Mouse (Mus musculus): ENCODE measurements at regions not wholly inside any gene's neighbourhood (a gene's known extent, or its start where the extent isn't known, plus 50 kb on each side); places are given as distances from the start of the nearest gene placed in this dataset.

- no peak for DNase-seq (ENCODE audit: low spot score)
These were observed 367.7 kb upstream of the Adgrl2 start for GRCm38 (mm10) chr3:149357903-149358569.

GRCm38 (mm10) chr3:149357121-149357520, 366.8 kb upstream of the Adgrl2 start:
- DNase-seq (ENCODE audit: low spot score), result no peak

DNA sequence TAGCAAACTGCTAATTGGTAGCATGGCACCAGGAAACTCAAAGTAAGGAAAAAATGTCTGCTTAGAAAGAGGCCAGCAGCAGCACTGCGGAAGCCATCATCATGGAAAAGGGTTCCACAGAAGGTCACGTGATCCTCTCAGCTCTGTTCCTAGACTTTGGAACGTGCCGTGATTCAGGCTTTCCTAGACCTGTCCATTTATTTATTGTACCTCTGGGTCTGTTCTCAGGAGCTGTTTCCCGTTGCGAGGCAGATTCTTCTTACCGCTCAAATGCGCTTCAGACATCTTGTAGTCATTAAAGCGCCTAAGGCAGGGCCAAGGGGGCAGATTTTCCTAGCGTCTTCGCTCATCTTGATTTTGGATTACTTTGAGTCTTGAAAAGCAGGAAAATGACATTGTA, 365.0 kb upstream of the Adgrl2 start:
- no peak for DNase-seq (ENCODE audit: low spot score)

DNA sequence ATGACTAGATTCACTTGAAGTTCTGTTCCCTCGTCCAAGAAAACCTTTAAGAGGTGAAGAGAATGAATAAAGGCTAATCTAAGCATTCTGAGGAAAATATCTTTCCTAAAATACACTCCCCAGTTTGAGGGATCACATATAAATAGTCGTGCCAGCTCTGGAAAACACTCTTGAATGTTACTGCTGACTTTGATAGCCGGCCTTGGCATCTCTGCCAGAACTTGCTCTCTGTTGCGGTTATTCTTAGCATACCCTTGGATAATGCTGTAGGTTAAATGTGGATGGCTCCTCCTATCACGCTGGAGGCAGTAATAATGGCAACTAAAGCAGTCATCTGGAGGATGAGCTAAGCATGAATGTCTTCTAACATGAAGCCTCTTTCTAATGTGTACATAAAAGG, 363.6 kb upstream of the Adgrl2 start:
- no peak for DNase-seq (ENCODE audit: low spot score)

- DNase-seq (ENCODE audit: low spot score), result no peak
These were observed 362.2 kb upstream of the Adgrl2 start for GRCm38 (mm10) chr3:149352546-149352945.

DNA sequence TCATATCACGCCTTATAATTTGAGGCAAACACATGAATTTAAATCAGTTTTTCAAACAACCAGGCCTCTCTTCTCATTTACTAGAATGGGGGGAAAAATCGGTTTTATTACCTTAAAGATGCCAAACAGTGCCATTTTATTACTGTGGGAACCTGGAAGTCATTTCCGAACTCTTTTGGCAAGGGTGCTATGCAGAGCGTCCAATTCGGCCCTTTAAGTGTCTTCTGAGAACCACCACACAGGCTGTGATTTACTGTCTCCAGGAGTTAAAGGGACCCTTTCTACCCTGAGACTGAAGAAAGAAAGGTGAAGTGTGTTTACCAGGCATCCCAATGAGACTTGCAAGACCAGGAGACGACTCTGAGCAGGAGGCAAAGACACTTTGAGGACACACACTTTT, 359.4 kb upstream of the Adgrl2 start:
- no peak for DNase-seq (ENCODE audit: low spot score)

DNA sequence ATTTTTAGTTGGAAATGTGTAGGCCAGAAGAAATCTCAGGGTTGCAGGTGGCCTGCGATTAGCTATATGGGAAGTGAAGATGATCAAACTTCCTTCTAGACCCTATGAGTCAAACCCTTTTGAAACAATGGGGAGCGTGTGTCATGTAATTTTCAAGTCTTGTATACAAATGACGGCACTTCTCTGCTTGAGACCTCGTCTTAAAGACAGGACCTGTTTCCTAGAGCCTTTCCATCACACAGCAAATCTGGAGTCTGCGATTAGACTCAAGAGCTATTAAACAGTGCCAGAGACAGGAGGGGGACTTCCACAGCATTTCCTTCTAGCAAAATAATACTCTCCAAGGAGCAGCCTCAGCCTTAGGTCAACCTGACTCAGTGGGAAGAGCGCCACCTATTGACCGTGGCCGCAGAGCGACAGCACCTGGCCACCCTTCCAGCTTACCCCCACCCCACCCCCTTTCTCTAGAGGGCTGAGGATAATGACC, 358.9 kb upstream of the Adgrl2 start:
- peak; percentile 10 for DNase-seq (ENCODE audit: low spot score)

DNA sequence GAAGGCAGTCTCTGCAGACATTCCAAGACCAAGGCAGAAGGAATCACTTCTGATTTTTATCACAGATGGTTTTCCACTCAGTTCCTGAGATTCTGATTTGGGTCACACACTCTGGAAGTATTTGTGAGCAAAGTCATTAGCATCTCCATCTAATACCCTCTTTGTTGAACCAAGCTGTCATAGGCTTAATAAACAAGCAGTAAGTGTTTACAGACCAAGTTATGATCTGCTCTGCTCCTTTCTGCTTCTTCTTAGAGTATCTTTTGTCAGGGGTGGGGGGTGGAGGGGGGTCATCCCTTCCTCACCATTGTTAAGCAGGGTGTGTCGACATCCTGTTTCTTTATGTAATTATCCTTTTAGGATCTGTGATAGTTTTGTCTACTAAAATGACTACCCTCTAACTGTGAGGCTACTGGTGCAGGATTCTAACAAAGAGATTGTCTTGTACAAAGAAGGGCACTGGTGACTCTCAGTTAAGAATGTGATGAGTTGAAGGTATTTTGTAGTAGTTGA, 358.2 kb upstream of the Adgrl2 start:
- DNase-seq (ENCODE audit: low spot score), result no peak

- no peak for DNase-seq (ENCODE audit: low spot score)
These were observed 357.1 kb upstream of the Adgrl2 start for GRCm38 (mm10) chr3:149347241-149347992.

- DNase-seq (ENCODE audit: low spot score), result no peak
These were observed 352.2 kb upstream of the Adgrl2 start for GRCm38 (mm10) chr3:149342511-149342910.

GRCm38 (mm10) chr3:149339374-149339753, 349.0 kb upstream of the Adgrl2 start:
- no peak for DNase-seq (ENCODE audit: low spot score)

GRCm38 (mm10) chr3:149338684-149339373, 348.5 kb upstream of the Adgrl2 start:
- no peak for DNase-seq (ENCODE audit: low spot score)

DNA sequence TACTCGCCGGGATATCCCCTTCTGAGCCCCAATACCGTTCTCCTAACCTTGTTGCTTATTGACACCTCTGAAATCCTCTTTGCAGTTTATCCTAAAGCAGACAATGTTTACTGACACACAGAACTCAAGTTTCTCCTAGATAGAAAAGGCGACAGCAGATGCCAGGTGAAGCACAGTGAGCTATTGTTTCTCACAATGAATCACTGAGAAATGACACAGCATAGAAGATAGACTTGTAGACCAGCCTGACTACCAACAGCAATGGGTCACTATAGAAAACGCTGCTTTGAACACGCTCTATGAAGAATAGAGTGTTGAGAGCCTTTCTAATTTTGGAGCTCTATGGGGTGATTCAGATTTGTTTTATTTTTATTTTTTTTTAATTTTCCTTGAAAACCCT, 344.9 kb upstream of the Adgrl2 start:
- DNase-seq (ENCODE audit: low spot score), result no peak

DNA sequence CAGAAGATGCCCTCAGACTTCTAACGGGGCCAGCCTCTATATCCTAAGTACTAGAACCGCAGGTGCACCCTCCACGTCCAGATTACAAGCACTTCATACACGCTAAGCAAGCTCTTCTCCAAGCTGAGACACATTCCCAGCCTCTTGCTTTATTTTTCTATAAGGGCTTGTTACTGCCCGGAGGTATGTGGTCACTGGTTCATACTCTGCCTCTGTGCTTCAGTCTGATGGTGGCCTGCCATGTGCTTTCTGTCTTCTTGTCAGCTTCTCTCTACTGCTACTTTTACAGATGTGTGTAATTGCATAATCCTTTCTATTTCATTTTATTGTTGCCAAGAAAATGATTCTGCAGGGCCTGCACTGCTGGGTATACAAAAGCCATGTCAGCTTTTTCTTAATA, 343.3 kb upstream of the Adgrl2 start:
- no peak for DNase-seq (ENCODE audit: low spot score)

GRCm38 (mm10) chr3:149333131-149333530, 342.8 kb upstream of the Adgrl2 start:
- no peak for DNase-seq (ENCODE audit: low spot score)

- DNase-seq (ENCODE audit: low spot score), result no peak
These were observed 341.8 kb upstream of the Adgrl2 start for GRCm38 (mm10) chr3:149332105-149332504.

- DNase-seq (ENCODE audit: low spot score), result no peak
These were observed 341.1 kb upstream of the Adgrl2 start for GRCm38 (mm10) chr3:149331251-149331960.

DNA sequence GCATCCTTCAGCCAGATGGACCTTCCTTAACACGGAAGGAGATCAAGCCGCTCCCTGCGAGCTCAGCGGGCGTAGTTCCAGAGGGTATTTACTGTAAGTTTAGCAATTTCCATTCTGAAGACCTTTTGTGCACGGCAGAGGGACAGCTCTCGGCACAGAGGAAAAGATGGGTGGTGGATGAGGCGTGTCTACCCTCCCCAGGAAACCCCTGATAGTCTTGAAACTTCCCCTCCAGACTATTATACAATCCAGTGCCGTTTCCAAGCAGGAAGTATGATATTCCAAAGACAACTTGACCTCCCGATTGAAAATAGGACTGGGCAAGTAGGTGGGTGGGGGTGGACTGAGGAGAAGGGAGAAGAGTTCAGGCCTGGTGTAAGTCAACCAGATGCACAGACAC, 340.4 kb upstream of the Adgrl2 start:
- DNase-seq (ENCODE audit: low spot score), result no peak

GRCm38 (mm10) chr3:149330041-149330440, 339.7 kb upstream of the Adgrl2 start:
- no peak for DNase-seq (ENCODE audit: low spot score)

GRCm38 (mm10) chr3:149329615-149330014, 339.3 kb upstream of the Adgrl2 start:
- DNase-seq (ENCODE audit: low spot score), result no peak

GRCm38 (mm10) chr3:149326664-149327063, 336.3 kb upstream of the Adgrl2 start:
- no peak for DNase-seq (ENCODE audit: low spot score)

- DNase-seq (ENCODE audit: low spot score), result no peak
These were observed 333.7 kb upstream of the Adgrl2 start for GRCm38 (mm10) chr3:149324088-149324487.

Measured in ovary, postnatal 10 days (tissue).